Comparison of ENCODE assay signal across 9 mouse cellular contexts in genomic region chr4:142113306-142113705, GRCm38 (mm10). TPM values are rescaled to one million over a fixed set of nuclear protein-coding genes. Genes with fewer than 3 reads are reported as not detected.
DNase-seq lines count a peak whose midpoint lies in the region; ATAC-seq and TF ChIP-seq lines count a peak whose summit lies in the region.
"Had no signal": no experiment of that assay in that cellular context is flagged by ENCODE, and none has a peak within 500 bp of the region (broad histone marks: within the 10 kb centered on the region; RNA-seq: fewer than 3 reads in every experiment).

No protein-coding gene starts in this region.

- no peaks in the 10 kb centered on the region for H3K4me1 ChIP-seq in hindbrain, embryonic 14.5 days (replicated peaks; ENCODE audit: control insufficient read depth, insufficient read depth, low read length)
- H3K4me1 ChIP-seq in lung, embryonic 16.5 days (replicated peaks; ENCODE audit: control insufficient read depth, insufficient read depth, low read length) = no peaks in the 10 kb centered on the region
- H3K4me1 ChIP-seq: liver, embryonic 15.5 days had no signal

- H3K4me2 ChIP-seq in hindbrain, embryonic 14.5 days (replicated peaks) = no peak overlapping the region
- no peak overlapping the region for H3K4me2 ChIP-seq in lung, embryonic 16.5 days (ENCODE audit: low read depth, low read length)
- H3K4me2 ChIP-seq: embryonic facial prominence, embryonic 12.5 days; liver, embryonic 15.5 days had no signal

- no peaks in the 10 kb centered on the region; the same call in 1 of the 2 replicates for H3K36me3 ChIP-seq in hindbrain, embryonic 14.5 days (replicated peaks; ENCODE audit: control insufficient read depth, insufficient read depth)
- H3K36me3 ChIP-seq in lung, embryonic 16.5 days (ENCODE audit: control insufficient read depth, insufficient read depth, low read length) = no peaks in the 10 kb centered on the region
- H3K36me3 ChIP-seq: embryonic facial prominence, embryonic 12.5 days; liver, embryonic 15.5 days had no signal

- no peak overlapping the region for H3K27ac ChIP-seq in left cerebral cortex, adult 2 months
- no peak overlapping the region for H3K27ac ChIP-seq in hindbrain, embryonic 14.5 days
- H3K27ac ChIP-seq in lung, embryonic 16.5 days (ENCODE audit: low read length) = no peak overlapping the region
- H3K27ac ChIP-seq: embryonic facial prominence, embryonic 12.5 days; liver, embryonic 15.5 days had no signal

- no peak overlapping the region for H3K4me3 ChIP-seq in left cerebral cortex, adult 2 months
- no peak overlapping the region for H3K4me3 ChIP-seq in hindbrain, embryonic 14.5 days (replicated peaks; ENCODE audit: low read length)
- H3K4me3 ChIP-seq in lung, embryonic 16.5 days (ENCODE audit: low read length) = no peak overlapping the region
- H3K4me3 ChIP-seq: embryonic facial prominence, embryonic 12.5 days; liver, embryonic 15.5 days had no signal

- CTCF ChIA-PET in Patski (lab: Charles Lee) = interaction anchor here (1.3 kb wide), 1 partner anchor 15 kb away, joined by 3 read pairs; no protein-coding TSS in a partner anchor

- no peak for ATAC-seq in Patski
- ATAC-seq in hindbrain, embryonic 14.5 days (ENCODE audit: low FRiP score) = 0 out of 2 replicates have a peak, but pooled peaks have one; percentile 18
- 0 out of 2 replicates have a peak, but pooled peaks have one; percentile 41 for ATAC-seq in lung, embryonic 16.5 days (ENCODE audit: low read depth)

- H3K27me3 ChIP-seq in Patski = no peaks in the 10 kb centered on the region
- H3K27me3 ChIP-seq in hindbrain, embryonic 14.5 days (ENCODE audit: control insufficient read depth, insufficient read depth, low read length) = no peaks in the 10 kb centered on the region
- no peaks in the 10 kb centered on the region for H3K27me3 ChIP-seq in lung, embryonic 16.5 days (ENCODE audit: control insufficient read depth, insufficient read depth, low read depth, low read length)
- H3K27me3 ChIP-seq: liver, embryonic 15.5 days had no signal

- intact Hi-C loops in left cerebral cortex, adult 2 months (cut with DNase I) = loop anchor here (5.0 kb wide), 1 partner anchor 909 kb away; no protein-coding TSS in a partner anchor

- in situ Hi-C loops in Patski (cut with MboI; ENCODE audit: low pct_unique_long_range_greater_than_20kb) = no loop called here

- H3K9ac ChIP-seq in hindbrain, embryonic 14.5 days = no peak overlapping the region
- H3K9ac ChIP-seq in lung, embryonic 16.5 days (ENCODE audit: low read length) = no peak overlapping the region
- H3K9ac ChIP-seq: embryonic facial prominence, embryonic 12.5 days; liver, embryonic 15.5 days had no signal

- POLR2A ChIA-PET in Patski (lab: Charles Lee) = no interaction called here

- peak; percentile 79 for TF ChIP-seq CTCF in left cerebral cortex, adult 2 months (IDR thresholded peaks at IDR 0.05)
- peak; percentile 77 for TF ChIP-seq CTCF in Patski (IDR thresholded peaks at IDR 0.05)
- peak; percentile 74 for TF ChIP-seq CTCF in brain, embryonic 14.5 days (IDR thresholded peaks at IDR 0.05; ENCODE audit: borderline replicate concordance, extremely low read depth, insufficient read depth, insufficient read length)

- no peaks in the 10 kb centered on the region for H3K9me3 ChIP-seq in hindbrain, embryonic 14.5 days (ENCODE audit: control insufficient read depth, low read length)
- H3K9me3 ChIP-seq in lung, embryonic 16.5 days (ENCODE audit: control insufficient read depth, low read length) = no peaks in the 10 kb centered on the region
- H3K9me3 ChIP-seq: embryonic facial prominence, embryonic 12.5 days; liver, embryonic 15.5 days had no signal

- peak; percentile 43 to 50 for DNase-seq in left cerebral cortex, adult 2 months (ENCODE audit: extremely low spot score in 1 of 2, low spot score in 2 of 2)
- no peak for DNase-seq in left cerebral cortex, adult 11 months (ENCODE audit: low spot score)
- no peak for DNase-seq in Patski (ENCODE audit: low read depth, low spot score)
- peak; percentile 62 for DNase-seq in brain, embryonic 14.5 days (ENCODE audit: low read depth)
- peak; percentile 58 for DNase-seq in hindbrain, embryonic 14.5 days (ENCODE audit: low spot score)
- DNase-seq in retina, embryonic 14.5 days (ENCODE audit: low spot score) = no peak

- no peak for TF ChIP-seq POLR2A in brain, embryonic 14.5 days (IDR thresholded peaks at IDR 0.05; ENCODE audit: borderline replicate concordance, extremely low read depth, insufficient read depth, insufficient read length, poor library complexity, severe bottlenecking)

- 24% methylated on average over 8 of the region's 8 CpGs for WGBS in hindbrain, embryonic 14.5 days
- 23% methylated on average over 8 of the region's 8 CpGs for WGBS in lung, embryonic 16.5 days

RNA-seq across cellular contexts. Expression of gene Tmem51, which starts 29.2 kb away (rescaled TPM):
- 1 to 10 TPM; 4.9 to 5.6 TPM for total RNA-seq in left cerebral cortex, adult 2 months (2021)
- 10.3 TPM for polyA plus RNA-seq in Patski (2021)
- polyA plus RNA-seq in brain, embryonic 14.5 days (2012; rRNA removed) = 4.9 and 6.1 TPM in 2 replicates
- polyA plus RNA-seq in hindbrain, embryonic 14.5 days (2014; fragmentation: Nextera tagmentation; extraction: Ambion mirVana) = 6.5 and 6.6 TPM in 2 replicates
- polyA plus RNA-seq in lung, embryonic 16.5 days (2015; fragmentation: Nextera tagmentation; extraction: Ambion mirVana) = 25.7 and 26.0 TPM in 2 replicates

Comparison
In these comparisons a context has a peak if more than half of its experiments do, and no peak if none do; other contexts are left out.
1. DNase-seq: peak in left cerebral cortex, adult 2 months (2 of 2), brain, embryonic 14.5 days (single experiment) and hindbrain, embryonic 14.5 days (single experiment); none in left cerebral cortex, adult 11 months (single experiment), Patski (single experiment) and retina, embryonic 14.5 days (single experiment).
2. Peak in every context shown above with its lines, with median percentiles within 50 percentile points of each other: CTCF ChIP-seq.